Mouse (Mus musculus): ENCODE measurements around the gene Prpf40b.

Prpf40b gene

DNA sequence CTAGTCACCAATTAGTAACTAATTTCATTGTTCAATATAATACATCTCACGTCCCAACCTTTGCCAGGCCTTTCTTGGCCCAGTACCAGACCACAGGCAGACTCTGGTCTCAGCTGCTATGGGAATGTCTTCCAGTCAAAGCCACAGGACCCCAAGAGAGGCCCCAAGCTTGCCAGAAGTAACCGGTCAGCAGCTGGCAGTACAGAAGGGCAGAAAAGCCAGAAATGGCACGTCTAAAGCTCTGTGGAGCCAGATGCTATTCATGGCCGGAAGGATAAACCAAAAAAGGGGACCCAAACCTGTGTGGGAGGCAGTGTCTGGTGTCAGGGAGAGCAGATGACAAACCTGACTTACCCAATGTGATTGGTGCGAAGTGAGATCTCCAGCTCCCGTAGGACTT lies 39.6 kb downstream of the Prpf40b start:
- no peak for DNase-seq

GRCm38 (mm10) chr15:99335801-99336320 lies 41.0 kb downstream of the Prpf40b start:
- DNase-seq, result peak; percentile 41

GRCm38 (mm10) chr15:99338916-99339315 lies 44.0 kb downstream of the Prpf40b start:
- peak; percentile 57 for DNase-seq

GRCm38 (mm10) chr15:99339669-99340068 lies 44.8 kb downstream of the Prpf40b start:
- no peak for DNase-seq

GRCm38 (mm10) chr15:99341102-99341501 lies 46.2 kb downstream of the Prpf40b start:
- DNase-seq, result peak; percentile 74

GRCm38 (mm10) chr15:99342194-99342981 lies 47.5 kb downstream of the Prpf40b start:
- DNase-seq, result no peak

- no peak for DNase-seq
Measured at GRCm38 (mm10) chr15:99343414-99344147, 48.7 kb downstream of the Prpf40b start.

DNA sequence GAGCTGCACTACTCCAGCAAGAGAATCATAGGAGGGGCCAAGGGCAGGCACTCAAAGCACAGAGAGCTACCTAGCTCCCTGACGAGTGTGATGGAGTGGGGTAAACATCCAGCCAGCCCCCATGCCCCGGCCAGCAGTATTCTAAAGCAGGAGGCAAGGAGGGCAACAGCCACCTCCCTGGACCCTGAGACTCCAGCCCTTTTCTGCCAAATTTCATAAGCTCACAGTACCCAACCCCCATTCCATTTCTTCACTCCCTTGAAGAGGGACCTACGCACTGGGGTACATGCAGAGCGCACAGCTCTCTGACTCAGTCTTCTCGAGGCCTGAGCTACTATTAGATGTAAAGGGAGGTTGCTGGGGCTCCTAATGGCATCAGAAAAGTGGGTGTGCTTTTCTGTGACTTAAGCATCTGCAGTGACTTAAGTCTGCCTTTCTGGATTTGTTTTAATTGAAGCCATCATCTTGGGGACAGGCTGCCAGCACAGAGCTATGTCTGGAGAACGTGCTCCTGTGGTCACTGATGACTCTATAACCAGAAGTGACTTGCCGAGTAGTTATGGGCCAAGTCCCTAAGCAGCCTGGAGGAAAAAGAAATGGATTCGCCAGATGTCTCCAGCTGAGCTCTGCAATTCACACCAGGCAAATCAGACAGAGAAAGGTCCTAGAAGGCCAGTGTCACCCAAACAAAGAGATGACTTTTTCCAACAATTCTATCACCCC lies 49.4 kb downstream of the Prpf40b start:
- DNase-seq, result no peak

DNA sequence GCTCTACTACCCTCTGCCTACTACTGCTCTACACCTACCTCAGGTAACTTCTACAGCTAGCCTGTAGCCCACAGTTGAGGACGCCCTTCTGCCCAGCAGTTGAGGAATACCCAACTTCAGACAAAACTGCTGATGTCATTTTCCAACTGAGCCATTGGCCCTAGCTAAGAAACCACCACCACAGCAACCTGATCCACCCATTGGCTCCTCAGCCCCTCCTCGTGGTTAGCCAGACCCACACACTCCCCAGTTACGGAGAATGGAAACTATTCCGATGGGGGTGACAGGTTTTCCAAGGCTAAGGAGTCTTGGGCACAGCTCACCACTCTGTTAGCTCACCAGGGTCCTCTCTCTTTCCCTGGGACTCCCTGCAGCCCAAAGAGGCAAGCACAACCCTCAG lies 50.1 kb downstream of the Prpf40b start:
- DNase-seq, result no peak

DNA sequence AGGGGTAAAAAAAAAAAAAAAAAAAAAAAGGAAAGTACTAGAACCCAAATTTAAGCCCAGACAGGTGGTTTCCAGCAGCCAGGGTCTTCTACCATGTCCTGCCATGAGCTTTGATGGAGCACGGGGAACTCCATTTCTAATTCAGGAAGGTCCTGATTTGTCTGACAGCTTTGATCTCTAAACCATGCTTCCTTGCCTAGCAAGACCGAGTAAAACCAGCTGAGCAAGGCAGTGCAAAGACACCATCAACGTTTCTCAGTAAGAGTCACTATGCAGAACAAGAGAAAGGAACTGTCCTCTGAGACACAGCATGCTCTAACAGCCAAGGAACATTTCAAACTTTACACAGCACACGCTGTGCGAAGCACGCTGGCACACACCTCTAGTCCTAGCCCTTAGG lies 56.7 kb downstream of the Prpf40b start:
- no peak for DNase-seq

DNA sequence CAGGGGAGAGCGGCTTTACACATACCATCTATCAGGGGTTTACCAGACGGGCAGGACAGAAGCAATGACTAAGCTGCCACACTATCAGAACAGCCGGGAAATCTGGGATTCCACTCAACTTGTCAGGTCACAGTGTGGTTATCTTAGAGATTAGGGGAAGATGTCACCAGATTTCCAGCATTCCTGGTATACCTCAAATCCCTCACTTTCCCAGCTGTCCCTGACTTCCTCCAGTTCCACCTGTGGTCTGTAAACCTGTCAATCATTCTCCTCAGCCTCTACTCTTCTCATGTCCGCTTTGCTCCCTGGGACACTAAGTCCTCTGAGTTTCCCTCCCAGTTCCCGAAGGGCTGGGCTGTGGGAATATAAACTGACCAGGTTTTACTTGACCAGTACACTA lies 57.4 kb downstream of the Prpf40b start:
- DNase-seq, result no peak

DNA sequence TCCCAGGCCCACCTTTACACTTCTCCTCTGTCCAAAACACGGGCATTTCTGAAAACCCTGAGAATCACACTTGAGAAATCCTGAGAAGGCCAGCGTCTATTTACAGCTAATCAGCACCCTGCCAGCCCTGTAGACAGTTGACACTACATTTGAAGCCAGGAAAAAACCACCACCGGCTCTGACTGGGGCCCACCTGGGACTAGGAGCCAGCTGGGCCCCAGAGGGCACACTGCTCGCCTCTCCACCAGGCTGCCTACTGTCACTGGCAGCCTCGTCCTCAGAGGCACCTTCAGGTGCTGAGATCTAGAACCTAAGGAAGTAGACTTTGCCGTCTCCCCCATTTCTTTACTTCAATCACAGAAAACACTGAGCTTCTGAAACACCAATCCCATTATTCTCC lies 60.8 kb downstream of the Prpf40b start:
- peak; percentile 70 for DNase-seq

- no peak for DNase-seq
Measured at GRCm38 (mm10) chr15:99356462-99356861, 61.6 kb downstream of the Prpf40b start.

DNA sequence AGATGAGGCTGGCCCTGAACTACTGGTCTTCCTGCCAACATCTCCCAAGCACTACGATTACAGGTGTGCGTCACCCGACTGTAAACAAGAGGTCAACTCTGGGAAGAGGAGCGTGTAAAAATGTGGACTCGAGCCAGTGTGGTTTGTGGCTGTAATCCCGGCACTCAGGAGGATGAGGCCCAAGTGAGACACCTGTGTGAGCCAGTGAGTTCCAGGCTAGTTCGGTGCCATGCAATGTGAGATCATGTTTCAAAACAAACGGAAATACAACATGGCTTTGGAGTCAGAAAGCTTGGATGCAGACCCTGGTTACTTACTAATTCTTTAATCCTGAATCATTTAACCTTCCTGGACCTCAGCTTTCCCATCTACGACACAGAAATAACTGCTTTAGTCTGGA lies 64.1 kb downstream of the Prpf40b start:
- no peak for DNase-seq

- no peak for DNase-seq
Measured at GRCm38 (mm10) chr15:99364022-99364530, 69.2 kb downstream of the Prpf40b start.

GRCm38 (mm10) chr15:99364921-99365320 lies 70.0 kb downstream of the Prpf40b start:
- DNase-seq, result peak; percentile 63

Measured in thymus, postnatal 25 days (tissue).